Mouse (Mus musculus) forebrain, postnatal 0 days (tissue): ENCODE data around the gene Cyp2c69. TPM values are rescaled to one million over a fixed set of nuclear protein-coding genes. Genes with fewer than 3 reads are reported as not detected.

Source experiments
- polyA plus RNA-seq: library from polyadenylated mRNA; unstranded; fragments of >200 nt; fragmentation: Nextera tagmentation; extraction: Ambion mirVana; gene quantifications from 2 replicates; pipeline ENCODE4 v1.2.1, GENCODE M21; 2015
- total RNA-seq: library from RNA; depleted of rRNA; stranded (reverse); fragments of >200 nt; gene quantifications from 2 replicates; pipeline ENCODE4 v1.2.3, GENCODE M21; 2014; rRNA removed

Gene Cyp2c69
- total and polyA plus RNA-seq, 2 experiments from 2014 or later, result not detected

Other genes with a start within 250 kb of the Cyp2c69 start
- not detected in 2 replicates for gene Cyp2c67, start 237.7 kb downstream of the Cyp2c69 start, total RNA-seq
- gene Cyp2c67, start 237.7 kb downstream of the Cyp2c69 start, polyA plus RNA-seq, result not detected in 2 replicates
- 0.24 TPM in 1 of 2 replicates, not detected in the other for gene Cyp2c68, start 145.7 kb downstream of the Cyp2c69 start, total RNA-seq
- gene Cyp2c68, start 145.7 kb downstream of the Cyp2c69 start, polyA plus RNA-seq, result not detected in 2 replicates
- gene Cyp2c40, start 74.0 kb downstream of the Cyp2c69 start, total RNA-seq, result not detected in 2 replicates
- gene Cyp2c40, start 74.0 kb downstream of the Cyp2c69 start, polyA plus RNA-seq, result not detected in 2 replicates
- gene Cyp2c37, start 105.6 kb upstream of the Cyp2c69 start, total RNA-seq, result not detected in 2 replicates
- not detected in 2 replicates for gene Cyp2c37, start 105.6 kb upstream of the Cyp2c69 start, polyA plus RNA-seq
- gene Cyp2c54, start 187.0 kb upstream of the Cyp2c69 start, total RNA-seq, result not detected in 2 replicates
- gene Cyp2c54, start 187.0 kb upstream of the Cyp2c69 start, polyA plus RNA-seq, result not detected in 2 replicates
- gene Cyp2c50, start 202.9 kb upstream of the Cyp2c69 start, total RNA-seq, result not detected in 2 replicates
- gene Cyp2c50, start 202.9 kb upstream of the Cyp2c69 start, polyA plus RNA-seq, result not detected in 2 replicates